ENCODE assay signal across 10 mouse cellular contexts in genomic region chr3:101372345-101372980, GRCm38 (mm10). TPM values are rescaled to one million over a fixed set of nuclear protein-coding genes. Genes with fewer than 3 reads are reported as not detected.
DNase-seq lines count a peak whose midpoint lies in the region; ATAC-seq and TF ChIP-seq lines count a peak whose summit lies in the region.
"Had no signal": no experiment of that assay in that cellular context is flagged by ENCODE, and none has a peak within 500 bp of the region (broad histone marks: within the 10 kb centered on the region; RNA-seq: fewer than 3 reads in every experiment).

No protein-coding gene starts in this region.

- no peak for ATAC-seq in forebrain, embryonic 11.5 days (replicated peaks; ENCODE audit: low FRiP score)
- ATAC-seq in forebrain, embryonic 15.5 days (replicated peaks), result no peak
- peak; percentile 73 for ATAC-seq in megakaryocyte-erythroid progenitor cell, adult 5-6 weeks (replicated peaks; ENCODE audit: low FRiP score, low TSS enrichment, poor library complexity, severe bottlenecking)

- TF ChIP-seq POLR2A in cerebellum, adult 2 months (IDR thresholded peaks at IDR 0.05; ENCODE audit: borderline replicate concordance, insufficient read depth, low read length), result no peak

- WGBS in forebrain, embryonic 11.5 days, result 38% methylated on average over 13 of the region's 13 CpGs
- 40% methylated on average over 13 of the region's 13 CpGs for WGBS in forebrain, embryonic 15.5 days
- 43% methylated on average over 13 of the region's 13 CpGs for WGBS in cerebellum, adult 2 months

- no peaks in the 10 kb centered on the region for H3K36me3 ChIP-seq in forebrain, embryonic 11.5 days (ENCODE audit: control insufficient read depth, insufficient read depth, low read length)
- no peaks in the 10 kb centered on the region for H3K36me3 ChIP-seq in forebrain, embryonic 15.5 days
- no peaks in the 10 kb centered on the region for H3K36me3 ChIP-seq in E14TG2a.4 (ENCODE audit: insufficient read depth, low read length)
- H3K36me3 ChIP-seq: lung, embryonic 15.5 days had no signal

- peaks cover under 1% of the 10 kb centered on the region; the same call in 1 of the 2 replicates for H3K4me1 ChIP-seq in forebrain, embryonic 11.5 days (replicated peaks; ENCODE audit: control insufficient read depth, insufficient read depth, low read length)
- peaks cover 20% of the 10 kb centered on the region for H3K4me1 ChIP-seq in forebrain, embryonic 15.5 days
- peaks cover 49% of the 10 kb centered on the region for H3K4me1 ChIP-seq in E14TG2a.4 (replicated peaks; ENCODE audit: low read depth, low read length)
- H3K4me1 ChIP-seq in cerebellum, adult 2 months (ENCODE audit: control insufficient read depth, insufficient read depth, low read length), result no peaks in the 10 kb centered on the region

- peak; percentile 74 for DNase-seq in forebrain, embryonic 11.5 days (ENCODE audit: low spot score)
- peak; percentile 30 to 60 for DNase-seq in cerebellum, adult 2 months
- peak; percentile 49 for DNase-seq in heart, adult 8-10 months (ENCODE audit: low spot score)
- peak; percentile 59 to 89 for DNase-seq in left cerebral cortex, adult 8-10 months (ENCODE audit: low spot score in 2 of 2)
- peak; percentile 40 to 43 for DNase-seq in thymus, adult 18-20 months

- no peak overlapping the region for H3K27ac ChIP-seq in forebrain, embryonic 11.5 days (ENCODE audit: low read depth, low read length)
- no peak overlapping the region for H3K27ac ChIP-seq in forebrain, embryonic 15.5 days (replicated peaks)
- no peak overlapping the region for H3K27ac ChIP-seq in cerebellum, adult 2 months (ENCODE audit: insufficient read depth, low read length)
- H3K27ac ChIP-seq: lung, embryonic 15.5 days had no signal

- no peaks in the 10 kb centered on the region for H3K9me3 ChIP-seq in forebrain, embryonic 11.5 days (ENCODE audit: control insufficient read depth, low read length)
- H3K9me3 ChIP-seq in forebrain, embryonic 15.5 days, result no peaks in the 10 kb centered on the region
- no peaks in the 10 kb centered on the region for H3K9me3 ChIP-seq in E14TG2a.4 (ENCODE audit: low read length)
- H3K9me3 ChIP-seq: lung, embryonic 15.5 days had no signal

- H3K9ac ChIP-seq in forebrain, embryonic 11.5 days (ENCODE audit: low read length), result no peak overlapping the region
- no peak overlapping the region for H3K9ac ChIP-seq in forebrain, embryonic 15.5 days (replicated peaks)
- H3K9ac ChIP-seq: lung, embryonic 15.5 days had no signal

- H3K4me3 ChIP-seq in forebrain, embryonic 11.5 days (ENCODE audit: low read depth, low read length), result no peak overlapping the region
- H3K4me3 ChIP-seq in forebrain, embryonic 15.5 days, result no peak overlapping the region
- H3K4me3 ChIP-seq in E14TG2a.4 (replicated peaks; ENCODE audit: low read length), result 0 out of 2 replicates have a peak overlapping the region, but pooled peaks have one; percentile 23
- no peak overlapping the region for H3K4me3 ChIP-seq in cerebellum, adult 2 months (replicated peaks; ENCODE audit: insufficient read depth, low read depth, low read length)
- H3K4me3 ChIP-seq: lung, embryonic 15.5 days had no signal

- peak; percentile 78 for TF ChIP-seq CTCF in E14TG2a.4 (conservative IDR thresholded peaks at IDR 0.05; ENCODE audit: low read length)
- peak; percentile 78 for TF ChIP-seq CTCF in cerebellum, adult 2 months (IDR thresholded peaks at IDR 0.05; ENCODE audit: borderline replicate concordance, insufficient read depth, low read depth, low read length)

- H3K27me3 ChIP-seq in forebrain, embryonic 11.5 days (ENCODE audit: control insufficient read depth, insufficient read depth, low read length), result no peaks in the 10 kb centered on the region
- no peaks in the 10 kb centered on the region for H3K27me3 ChIP-seq in forebrain, embryonic 15.5 days
- peaks cover 19% of the 10 kb centered on the region for H3K27me3 ChIP-seq in E14TG2a.4 (ENCODE audit: insufficient read depth, low read length)
- H3K27me3 ChIP-seq in cerebellum, adult 2 months (ENCODE audit: control insufficient read depth, insufficient read depth, low read length), result no peaks in the 10 kb centered on the region
- H3K27me3 ChIP-seq: lung, embryonic 15.5 days had no signal

- no peak overlapping the region for H3K4me2 ChIP-seq in forebrain, embryonic 11.5 days (ENCODE audit: low read depth, low read length, severe bottlenecking)
- no peak overlapping the region for H3K4me2 ChIP-seq in forebrain, embryonic 15.5 days (replicated peaks)
- H3K4me2 ChIP-seq: lung, embryonic 15.5 days had no signal

RNA-seq across cellular contexts. Expression of gene Igsf3, which starts 4.4 kb away (rescaled TPM):
- polyA plus RNA-seq in forebrain, embryonic 11.5 days (2014; fragmentation: Nextera tagmentation; extraction: Ambion mirVana), result 19.1 and 19.3 TPM in 2 replicates
- 87.3 and 95.0 TPM in 2 replicates for polyA plus RNA-seq in forebrain, embryonic 15.5 days (2015; fragmentation: Nextera tagmentation; extraction: Ambion mirVana)
- 4.3 and 5.1 TPM in 2 replicates for polyA plus RNA-seq in cerebellum, adult 2 months (2012; rRNA removed)
- total RNA-seq in heart, adult 8-10 months (2022), result 10 to 100 TPM; 10.1 to 12.3 (median 12.0) TPM
- 10 to 100 TPM; 16.1 to 19.9 (median 18.7) TPM for total RNA-seq in left cerebral cortex, adult 8-10 months (2022)
- 14.2 and 22.4 TPM in 2 replicates for total RNA-seq in megakaryocyte-erythroid progenitor cell, adult 5-6 weeks (2014; fragmentation: Nextera tagmentation)
- 8.4 and 12.3 TPM in 2 replicates for total RNA-seq in megakaryocyte-erythroid progenitor cell, adult 5-6 weeks (2017)
- total RNA-seq: MEL had no signal
